Mouse (Mus musculus) liver, embryonic 14.5 days (tissue): ENCODE data around the gene Nlrp14.

ENCODE experiments used
- CTCF ChIP-seq: IDR thresholded peaks from 2 replicates; pipeline ENCODE4 v1.5.1; 2016; ENCODE audit warnings: antibody characterized with exemption, low read depth, control low read depth
- EP300 ChIP-seq: IDR thresholded peaks from 2 replicates; pipeline ENCODE4 v1.6.1; 2016; ENCODE audit warnings: antibody characterized with exemption, low read depth

DNA sequence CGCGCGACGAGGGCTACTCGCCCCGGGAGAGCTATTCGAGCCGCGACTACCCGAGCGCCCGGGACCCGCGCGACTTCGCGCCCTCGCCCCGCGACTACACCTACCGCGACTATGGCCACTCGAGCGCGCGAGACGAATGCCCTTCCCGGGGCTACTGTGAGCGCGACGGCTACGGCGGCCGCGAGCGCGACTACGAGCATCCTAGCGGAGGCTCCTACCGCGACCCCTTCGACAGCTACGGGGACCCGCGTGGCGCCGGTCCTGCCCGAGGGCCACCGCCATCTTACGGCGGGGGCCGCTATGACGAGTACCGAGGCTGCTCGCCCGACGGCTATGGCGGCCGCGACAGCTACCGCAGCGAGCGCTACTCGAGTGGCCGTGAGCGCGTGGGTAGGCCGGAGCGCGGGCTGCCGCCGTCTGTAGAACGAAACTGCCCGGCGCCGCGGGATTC, 43.4 kb downstream of the Nlrp14 start:
- no peak for TF ChIP-seq CTCF
- no peak for TF ChIP-seq EP300
